Mouse (Mus musculus) heart, embryonic 14.5 days (tissue): Measurements from ENCODE around the gene Ppp6c. TPM values are rescaled to one million over a fixed set of nuclear protein-coding genes. Genes with fewer than 3 reads are reported as not detected.

Experiments used
- ATAC-seq: fragments of 200-750 bp; cut with Nextera tagmentation; 2 replicates; pipeline ENCODE4 v1.8.0; 2017; ENCODE audit warnings: low read depth, moderate TSS enrichment; ENCODE audit not compliant: insufficient number of reproducible peaks, insufficient read depth, low FRiP score
- H3K27ac ChIP-seq, 2 experiments: fragments of 200-500 bp in 1 of 2; fragments of 300-500 bp in 1 of 2; sonication (generic) in 1 of 2; replicated peaks in 1 of 2; 2 replicates each; pipeline ENCODE4 v1.5.1; 2012 to 2014; ENCODE audit warnings: low read depth in 2 of 2, low read length in 2 of 2, control low read depth in 1 of 2, mild to moderate bottlenecking in 1 of 2, mixed read lengths in 1 of 2; ENCODE audit not compliant: control insufficient read depth in 1 of 2, insufficient read depth in 1 of 2
- H3K27me3 ChIP-seq: fragments of 300-500 bp; sonication (generic); 2 replicates; pipeline ENCODE4 v1.6.1; 2014; ENCODE audit warnings: mild to moderate bottlenecking, low read length, control low read depth; ENCODE audit not compliant: control insufficient read depth, insufficient read depth
- H3K36me3 ChIP-seq: fragments of 300-500 bp; sonication (generic); 2 replicates; pipeline ENCODE4 v1.6.1; 2014; ENCODE audit warnings: mild to moderate bottlenecking, control low read depth, low read length, mixed read lengths; ENCODE audit not compliant: control insufficient read depth, insufficient read depth
- H3K4me1 ChIP-seq, 2 experiments: fragments of 200-500 bp in 1 of 2; fragments of 300-500 bp in 1 of 2; sonication (generic) in 1 of 2; 2 replicates each; pipeline ENCODE4 v1.6.1; 2012 to 2014; ENCODE audit warnings: low read length in 2 of 2, control low read depth in 1 of 2, mixed read lengths in 1 of 2; ENCODE audit not compliant: control insufficient read depth in 2 of 2, insufficient read depth in 2 of 2
- H3K4me2 ChIP-seq: fragments of 300-500 bp; sonication (generic); 2 replicates; pipeline ENCODE4 v1.6.1; 2014; ENCODE audit warnings: mild to moderate bottlenecking, low read length
- H3K4me3 ChIP-seq, 2 experiments: fragments of 200-500 bp in 1 of 2; fragments of 300-500 bp in 1 of 2; sonication (generic) in 1 of 2; 2 replicates each; pipeline ENCODE4 v1.5.1; 2012 to 2014; ENCODE audit warnings: low read length in 2 of 2, mild to moderate bottlenecking in 2 of 2, control low read depth in 1 of 2, low read depth in 1 of 2, moderate library complexity in 1 of 2; ENCODE audit not compliant: control insufficient read depth in 1 of 2, insufficient read depth in 1 of 2
- H3K9ac ChIP-seq: fragments of 300-500 bp; sonication (generic); 2 replicates; pipeline ENCODE4 v1.6.1; 2014; ENCODE audit warnings: mild to moderate bottlenecking, low read length
- H3K9me3 ChIP-seq: fragments of 300-500 bp; sonication (generic); 2 replicates; pipeline ENCODE4 v1.6.1; 2016; ENCODE audit warnings: low read length, control low read depth; ENCODE audit not compliant: control insufficient read depth
- WGBS: fragments of 180-500 bp; shearing (Covaris S2); extraction: QIAGEN DNeasy Blood & Tissue Kit; methylation state at CpG from one replicate; pipeline ENCODE4 v1.1.7; 2014; 5-methylcytosine and 5-hydroxymethylcytosine counted together
- polyA plus RNA-seq: library from polyadenylated mRNA; unstranded; fragments of >200 nt; fragmentation: Nextera tagmentation; extraction: Ambion mirVana; gene quantifications from 2 replicates; pipeline ENCODE4 v1.2.1, GENCODE M21; 2014

Gene Ppp6c
- polyA plus RNA-seq, 1 experiment from 2014 or later: 51.3 TPM

DNA sequence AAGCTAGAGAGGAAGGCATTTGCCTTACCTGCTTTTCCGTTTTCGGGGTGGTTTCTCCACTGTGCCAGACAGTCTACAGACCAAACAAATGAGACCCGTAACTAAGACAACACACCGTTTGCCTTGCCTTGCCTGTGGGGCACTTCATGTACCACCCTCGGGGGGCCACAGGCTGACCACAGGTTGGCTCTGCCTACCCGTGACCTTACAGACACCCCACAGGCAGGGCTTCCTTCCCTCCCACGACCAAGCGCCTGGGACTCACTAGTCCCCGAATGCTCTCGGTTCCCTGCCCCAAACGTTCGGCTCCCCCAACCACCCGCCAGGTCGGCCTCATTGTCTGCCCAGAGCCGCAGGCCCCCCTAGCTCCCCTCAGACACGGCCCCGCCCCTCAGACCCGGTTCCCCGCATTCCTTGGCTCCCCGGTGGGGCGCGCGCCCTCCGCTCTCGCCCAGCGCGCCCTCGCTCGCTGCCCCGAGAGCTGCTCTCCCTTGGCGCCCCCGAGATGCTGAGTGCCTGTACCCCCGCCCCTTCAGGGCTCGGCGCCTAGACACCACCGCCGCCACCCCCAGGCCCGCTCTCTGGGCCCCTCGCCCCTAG, 36.2 kb downstream of the Ppp6c start:
- Histone ChIP-seq H3K27ac (peak overlapping the region; percentile 80 to 92), H3K36me3 (0 out of 2 replicates have a peak, but pooled peaks cover 11% of the 10 kb centered on the region), H3K9ac (peak overlapping the region; percentile 83), H3K9me3 (no peaks in the 10 kb centered on the region), H3K4me2 (peak overlapping the region; percentile 87), H3K4me3 (peak overlapping the region; percentile 75 to 88), H3K4me1 (peaks cover 0 to 11% of the 10 kb centered on the region in 2 experiments; a peak in 3 of 4 replicates), H3K27me3 (no peaks in the 10 kb centered on the region)
- 1% methylated on average over 31 of the region's 39 CpGs for WGBS
- peak; percentile 74 for ATAC-seq

DNA sequence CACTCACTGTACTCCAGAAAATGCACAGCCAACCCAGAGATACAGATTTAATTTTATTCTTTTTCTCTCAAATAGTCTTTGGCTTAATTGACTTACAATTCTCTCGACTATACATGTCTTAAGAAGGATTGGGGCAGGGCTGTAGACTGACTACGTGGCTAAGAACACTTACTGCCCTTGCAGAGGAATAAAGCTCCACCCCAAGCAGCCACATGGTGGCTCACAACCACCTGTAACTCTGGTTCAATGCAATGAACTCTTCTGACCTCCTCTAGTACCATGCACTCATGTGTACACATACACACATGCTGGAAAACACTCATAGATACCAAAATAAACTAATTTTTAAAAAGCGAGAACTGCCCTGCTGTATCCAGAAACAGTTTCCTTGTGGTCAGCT, 40.3 kb downstream of the Ppp6c start:
- Histone ChIP-seq H3K9me3 (no peaks in the 10 kb centered on the region), H3K4me2 (no peak overlapping the region), H3K9ac (no peak overlapping the region), H3K4me3 (no peak overlapping the region), H3K27me3 (no peaks in the 10 kb centered on the region), H3K4me1 (peaks cover 0 to 11% of the 10 kb centered on the region in 2 experiments; a peak in 3 of 4 replicates), H3K27ac (no peak overlapping the region), H3K36me3 (peaks cover 19% of the 10 kb centered on the region; the same call in 1 of the 2 replicates)
- 57% methylated on average over 3 of the region's 3 CpGs for WGBS
- ATAC-seq: no peak

DNA sequence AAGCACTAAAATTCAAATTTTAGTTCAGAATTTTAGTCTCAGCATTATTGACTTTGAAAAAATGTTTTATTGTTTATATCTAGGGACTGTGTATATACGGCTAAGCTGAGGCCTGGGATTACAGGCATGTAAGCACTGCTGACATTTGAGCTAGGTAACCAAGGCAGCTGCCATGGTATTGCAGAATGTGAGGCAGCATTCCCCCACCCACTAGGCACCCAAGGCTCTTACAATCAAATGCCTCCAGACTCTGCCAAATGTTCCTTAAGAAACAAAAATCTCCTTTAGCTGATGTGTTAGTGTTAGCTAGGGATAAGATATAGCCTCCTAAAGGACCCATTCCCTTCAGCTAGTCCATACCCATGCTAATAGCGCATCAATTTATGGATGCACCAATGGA, 42.7 kb downstream of the Ppp6c start:
- Histone ChIP-seq H3K4me2 (no peak overlapping the region), H3K27me3 (no peaks in the 10 kb centered on the region), H3K36me3 (peaks cover 25% of the 10 kb centered on the region), H3K9ac (no peak overlapping the region), H3K27ac (no peak overlapping the region), H3K4me1 (peaks cover 0 to under 1% of the 10 kb centered on the region in 2 experiments; a peak in 1 of 4 replicates), H3K9me3 (no peaks in the 10 kb centered on the region), H3K4me3 (no peak overlapping the region)
- no peak for ATAC-seq
- 88% methylated on average over 2 of the region's 2 CpGs for WGBS

DNA sequence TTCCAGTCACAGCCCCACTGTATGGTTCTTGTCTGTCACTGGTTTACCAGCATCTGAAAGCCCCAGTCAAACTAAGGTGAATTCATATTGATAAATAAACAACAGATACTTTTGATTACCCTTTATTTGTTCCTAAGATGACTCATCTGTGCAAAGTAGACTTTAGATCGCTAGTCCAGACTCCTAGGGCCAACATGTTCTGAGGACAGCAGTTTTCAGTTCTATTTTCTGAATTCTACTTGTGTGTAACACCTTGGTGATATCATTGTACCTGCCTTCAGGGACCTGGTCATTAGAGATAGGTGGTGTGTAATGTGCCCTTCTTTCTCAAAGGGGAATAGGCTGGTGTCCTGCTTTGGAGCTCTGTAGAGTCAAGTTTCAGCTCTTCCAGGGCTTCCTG, 65.3 kb downstream of the Ppp6c start:
- no peak overlapping the region for H3K4me3 ChIP-seq
- no peaks in the 10 kb centered on the region for H3K9me3 ChIP-seq
- no peaks in the 10 kb centered on the region for H3K27me3 ChIP-seq
- no peaks in the 10 kb centered on the region for H3K36me3 ChIP-seq
- ATAC-seq: no peak
- peaks cover 0 to 4% of the 10 kb centered on the region in 2 experiments; a peak in 2 of 4 replicates for H3K4me1 ChIP-seq
- H3K4me2 ChIP-seq: no peak overlapping the region
- 89% methylated on average over 1 of the region's 1 CpGs for WGBS
- no peak overlapping the region for H3K27ac ChIP-seq
- no peak overlapping the region for H3K9ac ChIP-seq

DNA sequence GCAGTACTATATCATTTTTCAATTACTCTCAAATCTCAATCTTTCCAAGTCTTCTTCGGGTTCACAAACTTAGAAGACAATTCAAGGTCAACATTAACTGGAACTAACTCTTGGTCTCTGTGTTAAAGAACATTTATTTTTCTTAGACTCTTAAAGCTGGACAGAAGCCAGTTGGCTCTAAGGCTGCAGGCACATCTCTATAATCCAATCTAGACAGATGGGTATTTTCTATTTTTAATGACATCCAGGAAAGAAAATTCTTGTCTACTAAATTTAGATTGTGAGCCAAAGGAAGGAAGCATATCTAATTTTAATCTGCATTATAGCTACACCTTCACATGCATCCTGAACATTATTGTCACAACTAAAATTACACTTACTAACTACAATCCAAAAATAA, 68.3 kb downstream of the Ppp6c start:
- Histone ChIP-seq H3K4me1 (peaks cover 0 to 4% of the 10 kb centered on the region in 2 experiments; a peak in 2 of 4 replicates), H3K4me3 (no peak overlapping the region), H3K9ac (no peak overlapping the region), H3K27ac (no peak overlapping the region), H3K36me3 (no peaks in the 10 kb centered on the region), H3K9me3 (no peaks in the 10 kb centered on the region), H3K27me3 (no peaks in the 10 kb centered on the region), H3K4me2 (no peak overlapping the region)
- WGBS: 47% methylated on average over 1 of the region's 1 CpGs
- no peak for ATAC-seq

DNA sequence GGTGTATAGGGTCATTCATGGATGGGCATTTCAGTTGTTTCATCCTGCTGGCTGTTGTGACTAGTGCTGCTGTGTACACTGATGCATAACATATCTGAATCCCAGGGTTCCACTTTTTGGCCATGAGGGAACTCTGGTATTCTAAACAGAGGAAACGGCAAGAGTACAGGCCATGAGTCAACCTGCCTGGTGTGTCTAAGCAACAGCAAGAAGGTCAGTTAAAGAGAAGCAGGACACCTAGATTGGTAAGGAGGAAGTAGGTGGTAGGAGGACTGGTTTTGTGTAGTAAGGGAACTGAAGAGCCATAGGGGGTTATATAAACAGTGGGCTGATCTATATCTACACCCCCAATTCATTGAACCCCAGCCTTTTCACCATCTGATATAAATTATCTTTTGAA, 69.4 kb downstream of the Ppp6c start:
- WGBS: 88% methylated on average over 1 of the region's 1 CpGs
- H3K4me3 ChIP-seq: no peak overlapping the region

DNA sequence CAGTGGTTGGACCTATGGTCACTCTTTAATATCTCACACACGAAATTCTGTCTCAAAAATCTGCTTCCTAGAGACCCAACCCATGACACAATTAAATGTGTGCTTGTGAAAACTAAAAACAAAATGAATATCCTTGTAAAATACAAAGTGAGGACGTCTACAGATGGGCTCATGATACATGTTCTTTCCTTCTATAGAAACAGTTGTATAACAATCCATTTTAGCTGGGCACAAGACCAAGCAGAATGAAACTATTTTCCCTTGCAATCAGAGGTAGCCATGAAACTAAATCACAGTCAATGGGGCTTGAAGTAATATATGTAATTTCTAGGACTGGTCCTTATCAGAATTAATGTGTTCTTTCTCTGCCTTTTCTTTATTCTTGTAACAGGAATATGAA, 75.3 kb downstream of the Ppp6c start:
- H3K27me3 ChIP-seq: no peaks in the 10 kb centered on the region
- no peak for ATAC-seq
- no peaks in the 10 kb centered on the region for H3K4me1 ChIP-seq
- H3K4me3 ChIP-seq: no peak overlapping the region
- 70% methylated on average over 2 of the region's 2 CpGs for WGBS
- H3K36me3 ChIP-seq: no peaks in the 10 kb centered on the region
- H3K27ac ChIP-seq: no peak overlapping the region
- no peak overlapping the region for H3K9ac ChIP-seq
- no peak overlapping the region for H3K4me2 ChIP-seq
- no peaks in the 10 kb centered on the region for H3K9me3 ChIP-seq

More for the DNA sequence above, 69.4 kb downstream of the Ppp6c start:
- no peaks in the 10 kb centered on the region for H3K36me3 ChIP-seq
- no peak for ATAC-seq
- H3K27me3 ChIP-seq: no peaks in the 10 kb centered on the region
- H3K4me1 ChIP-seq: peaks cover 0 to 4% of the 10 kb centered on the region in 2 experiments; a peak in 2 of 4 replicates
- H3K27ac ChIP-seq: no peak overlapping the region
- no peak overlapping the region for H3K4me2 ChIP-seq
- no peaks in the 10 kb centered on the region for H3K9me3 ChIP-seq
- H3K9ac ChIP-seq: no peak overlapping the region

DNA sequence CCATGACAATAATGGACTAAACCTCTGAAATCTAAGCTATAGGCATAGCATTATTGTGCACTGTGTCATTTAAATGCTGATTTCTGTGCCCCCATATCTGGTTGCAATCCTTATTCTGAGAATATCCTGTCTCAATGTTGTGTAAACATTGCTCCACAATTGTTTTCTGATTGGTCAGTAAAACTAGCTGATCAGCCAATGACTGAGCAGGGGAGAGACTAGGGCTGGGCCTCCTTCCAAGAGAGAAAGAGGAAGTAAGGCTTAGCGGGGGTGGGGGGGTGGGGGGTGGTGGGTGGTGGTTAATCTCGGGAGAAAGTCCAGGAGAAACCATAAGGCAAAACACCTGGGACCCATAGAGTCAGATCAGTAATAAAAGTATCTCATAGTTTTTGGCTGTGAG, 78.2 kb downstream of the Ppp6c start:
- H3K9me3 ChIP-seq: no peaks in the 10 kb centered on the region
- WGBS: 50% methylated on average over 2 of the region's 2 CpGs
- no peak overlapping the region for H3K9ac ChIP-seq
- no peaks in the 10 kb centered on the region for H3K4me1 ChIP-seq
- ATAC-seq: no peak
- 0 out of 2 replicates have a peak, but pooled peaks cover 3% of the 10 kb centered on the region for H3K36me3 ChIP-seq
- H3K27ac ChIP-seq: no peak overlapping the region
- H3K4me3 ChIP-seq: no peak overlapping the region
- H3K4me2 ChIP-seq: no peak overlapping the region
- no peaks in the 10 kb centered on the region for H3K27me3 ChIP-seq
